Mouse (Mus musculus) stomach, postnatal 0 days (tissue): ENCODE measurements around the gene Nln. TPM values are rescaled to one million over a fixed set of nuclear protein-coding genes. Genes with fewer than 3 reads are reported as not detected.

Source experiments
- ATAC-seq: fragments of 200-750 bp; cut with Nextera tagmentation; 2 replicates; pipeline ENCODE4 v1.8.0; 2017; ENCODE audit not compliant: low FRiP score, low TSS enrichment
- DNase-seq: peaks from one replicate; pipeline ENCODE4 v3.0.0-alpha.2; 2016; ENCODE audit warnings: low spot score
- H3K27ac ChIP-seq: fragments of 300-500 bp; sonication (generic); replicated peaks from 2 replicates; pipeline ENCODE4 v1.5.1; 2014; ENCODE audit warnings: mild to moderate bottlenecking, control low read depth
- H3K27me3 ChIP-seq: fragments of 300-500 bp; sonication (generic); 2 replicates; pipeline ENCODE4 v1.6.1; 2014; ENCODE audit warnings: low read length; ENCODE audit not compliant: control insufficient read depth, insufficient read depth
- H3K36me3 ChIP-seq: fragments of 300-500 bp; sonication (generic); 2 replicates; pipeline ENCODE4 v1.6.1; 2014; ENCODE audit warnings: low read length, mixed read lengths; ENCODE audit not compliant: control insufficient read depth, insufficient read depth
- H3K4me1 ChIP-seq: fragments of 300-500 bp; sonication (generic); replicated peaks from 2 replicates; pipeline ENCODE4 v1.6.1; 2014; ENCODE audit warnings: antibody characterized with exemption; ENCODE audit not compliant: control insufficient read depth, insufficient read depth
- H3K4me2 ChIP-seq: fragments of 300-500 bp; sonication (generic); replicated peaks from 2 replicates; pipeline ENCODE4 v1.6.1; 2014; ENCODE audit warnings: low read depth, mild to moderate bottlenecking, control low read depth, moderate library complexity
- H3K4me3 ChIP-seq: fragments of 300-500 bp; sonication (generic); 2 replicates; pipeline ENCODE4 v1.5.1; 2014; ENCODE audit warnings: low read depth, low read length, control low read depth
- H3K9ac ChIP-seq: fragments of 300-500 bp; sonication (generic); 2 replicates; pipeline ENCODE4 v1.6.1; 2014; ENCODE audit warnings: mild to moderate bottlenecking, low read length, control low read depth, mixed read lengths
- H3K9me3 ChIP-seq: fragments of 300-500 bp; sonication (generic); 2 replicates; pipeline ENCODE4 v1.6.1; 2016; ENCODE audit warnings: low read length; ENCODE audit not compliant: control insufficient read depth
- CTCF ChIP-seq: IDR thresholded peaks from 2 replicates; pipeline ENCODE4 v1.5.1; 2016; ENCODE audit warnings: antibody characterized with exemption, low read depth, mild to moderate bottlenecking, moderate library complexity
- EP300 ChIP-seq: optimal IDR thresholded peaks from 2 replicates; pipeline ENCODE3; 2016; ENCODE audit warnings: antibody characterized with exemption
- WGBS: fragments of 180-500 bp; shearing (Covaris S2); extraction: QIAGEN DNeasy Blood & Tissue Kit; methylation state at CpG from one replicate; pipeline ENCODE4 v1.1.7; 2014; 5-methylcytosine and 5-hydroxymethylcytosine counted together
- polyA plus RNA-seq: library from polyadenylated mRNA; unstranded; fragments of >200 nt; fragmentation: Nextera tagmentation; extraction: Ambion mirVana; gene quantifications from 2 replicates; pipeline ENCODE4 v1.2.1, GENCODE M21; 2015

Nln gene
- 22.3 and 22.5 TPM in 2 replicates for polyA plus RNA-seq

- no peaks in the 10 kb centered on the region for H3K9me3 ChIP-seq
- peak; percentile 95 for DNase-seq
Observed at GRCm38 (mm10) chr13:104109288-104109815, at the start of gene Nln, which contains the start of gene Sgtb. Nln (minus strand) TSS chr13:104109614. Sgtb (plus strand) TSS chr13:104109741.

GRCm38 (mm10) chr13:104155686-104156085 lies 46.3 kb upstream of the Nln start:
- Histone ChIP-seq H3K4me1 (no peaks in the 10 kb centered on the region), H3K27me3 (no peaks in the 10 kb centered on the region), H3K36me3 (peaks cover 4% of the 10 kb centered on the region; the same call in 1 of the 2 replicates), H3K27ac (no peak overlapping the region), H3K9ac (no peak overlapping the region), H3K4me3 (no peak overlapping the region), H3K4me2 (no peak overlapping the region), H3K9me3 (no peaks in the 10 kb centered on the region)
- TF ChIP-seq EP300 (no peak), CTCF (no peak)
- 38% methylated on average over 1 of the region's 1 CpGs for WGBS
- no peak for DNase-seq
- ATAC-seq, result no peak

More at GRCm38 (mm10) chr13:104109288-104109815, at the start of gene Nln, which contains the start of gene Sgtb:
- WGBS, result 2% methylated on average over 37 of the region's 44 CpGs
- Histone ChIP-seq H3K36me3 (no peaks in the 10 kb centered on the region), H3K4me1 (no peaks in the 10 kb centered on the region), H3K27ac (peak within 1 kb of the TSS; percentile 82), H3K9ac (peak within 1 kb of the TSS; percentile 76), H3K4me3 (peak within 1 kb of the TSS; percentile 94), H3K27me3 (no peaks in the 10 kb centered on the region), H3K4me2 (peak within 1 kb of the TSS; percentile 98)
- TF ChIP-seq EP300, result no peak
- TF ChIP-seq CTCF, result no peak
- ATAC-seq, result peak; percentile 99

GRCm38 (mm10) chr13:104155106-104155505 lies 45.7 kb upstream of the Nln start:
- Histone ChIP-seq H3K9me3 (no peaks in the 10 kb centered on the region), H3K27me3 (no peaks in the 10 kb centered on the region), H3K4me1 (no peaks in the 10 kb centered on the region), H3K4me2 (no peak overlapping the region), H3K9ac (no peak overlapping the region), H3K36me3 (peaks cover 4% of the 10 kb centered on the region; the same call in 1 of the 2 replicates), H3K4me3 (no peak overlapping the region), H3K27ac (no peak overlapping the region)
- TF ChIP-seq EP300 (no peak), CTCF (no peak)
- ATAC-seq (no peak), DNase-seq (no peak)
- WGBS, result 86% methylated on average over 7 of the region's 7 CpGs

- peaks cover 3% of the 10 kb centered on the region; the same call in 1 of the 2 replicates for H3K36me3 ChIP-seq
- H3K27ac ChIP-seq, result no peak overlapping the region
- DNase-seq (no peak), ATAC-seq (no peak)
- H3K27me3 ChIP-seq, result no peaks in the 10 kb centered on the region
- no peaks in the 10 kb centered on the region for H3K9me3 ChIP-seq
- TF ChIP-seq CTCF (no peak), EP300 (no peak)
- H3K4me1 ChIP-seq, result no peaks in the 10 kb centered on the region
- no peak overlapping the region for H3K4me3 ChIP-seq
- H3K4me2 ChIP-seq, result no peak overlapping the region
- WGBS, result 91% methylated on average over 5 of the region's 5 CpGs
- no peak overlapping the region for H3K9ac ChIP-seq
Observed at GRCm38 (mm10) chr13:104154180-104154579, 44.8 kb upstream of the Nln start.

GRCm38 (mm10) chr13:104145646-104146045 lies 36.2 kb upstream of the Nln start:
- DNase-seq (no peak), ATAC-seq (no peak)
- Histone ChIP-seq H3K27ac (no peak overlapping the region), H3K36me3 (peaks cover 17% of the 10 kb centered on the region), H3K27me3 (no peaks in the 10 kb centered on the region), H3K4me3 (no peak overlapping the region), H3K4me2 (no peak overlapping the region), H3K9me3 (no peaks in the 10 kb centered on the region), H3K9ac (no peak overlapping the region), H3K4me1 (no peaks in the 10 kb centered on the region)
- no peak for TF ChIP-seq CTCF
- no peak for TF ChIP-seq EP300
- WGBS, result 88% methylated on average over 3 of the region's 3 CpGs

GRCm38 (mm10) chr13:104144871-104145270 lies 35.5 kb upstream of the Nln start:
- peaks cover 17% of the 10 kb centered on the region for H3K36me3 ChIP-seq
- no peaks in the 10 kb centered on the region for H3K4me1 ChIP-seq
- H3K9me3 ChIP-seq, result no peaks in the 10 kb centered on the region
- H3K9ac ChIP-seq, result no peak overlapping the region
- no peak overlapping the region for H3K27ac ChIP-seq
- no peaks in the 10 kb centered on the region for H3K27me3 ChIP-seq
- H3K4me2 ChIP-seq, result no peak overlapping the region
- no peak for TF ChIP-seq EP300
- TF ChIP-seq CTCF, result no peak
- 76% methylated on average over 9 of the region's 9 CpGs for WGBS
- ATAC-seq (no peak), DNase-seq (no peak)
- no peak overlapping the region for H3K4me3 ChIP-seq
